Mouse (Mus musculus) MEL (cell line): Measurements from ENCODE around the gene Qtrt1.

Experiments
- CTCF ChIP-seq, 3 experiments: IDR thresholded peaks in 2 of 3; conservative IDR thresholded peaks in 1 of 3; 2 replicates each; pipeline ENCODE4 v1.5.1; 2011 to 2012; ENCODE audit warnings: low read length in 3 of 3, low read depth in 2 of 3, mild to moderate bottlenecking in 2 of 3, improper control_type of control experiment in 1 of 3, inconsistent platforms in 1 of 3, mixed read lengths in 1 of 3, moderate library complexity in 1 of 3; ENCODE audit not compliant: control insufficient read depth in 1 of 3, insufficient read depth in 1 of 3, poor library complexity in 1 of 3, severe bottlenecking in 1 of 3
- POLR2AphosphoS2 ChIP-seq: IDR thresholded peaks from 2 replicates; pipeline ENCODE4 v1.6.1; 2011; ENCODE audit warnings: low read length, improper control_type of control experiment
- POLR2AphosphoS5 ChIP-seq: IDR thresholded peaks from 2 replicates; pipeline ENCODE4 v1.6.1; 2012; ENCODE audit warnings: low read depth, borderline replicate concordance, mild to moderate bottlenecking, inconsistent platforms, low read length, moderate library complexity, mixed read lengths
- ZNF384 ChIP-seq: IDR thresholded peaks from 2 replicates; pipeline ENCODE4 v1.6.1; 2012; ENCODE audit warnings: low read depth, mild to moderate bottlenecking, inconsistent platforms, low read length, improper control_type of control experiment

GRCm38 (mm10) chr9:21451391-21451790 lies 39.8 kb downstream of the Qtrt1 start:
- TF ChIP-seq CTCF (IDR thresholded peaks at IDR 0.05 in 2 of 3, conservative IDR thresholded peaks at IDR 0.05 in 1 of 3; ENCODE audit: control insufficient read depth in 1 of 3, insufficient read depth in 1 of 3, low read depth in 2 of 3, low read length in 3 of 3, poor library complexity in 1 of 3, severe bottlenecking in 1 of 3) (no peak), POLR2AphosphoS5 (peak; percentile 85; the same call in 1 of the 2 replicates), POLR2AphosphoS2 (no peak), ZNF384 (no peak)
